Mouse (Mus musculus): ENCODE measurements around the gene Acadsb.

Acadsb gene

DNA sequence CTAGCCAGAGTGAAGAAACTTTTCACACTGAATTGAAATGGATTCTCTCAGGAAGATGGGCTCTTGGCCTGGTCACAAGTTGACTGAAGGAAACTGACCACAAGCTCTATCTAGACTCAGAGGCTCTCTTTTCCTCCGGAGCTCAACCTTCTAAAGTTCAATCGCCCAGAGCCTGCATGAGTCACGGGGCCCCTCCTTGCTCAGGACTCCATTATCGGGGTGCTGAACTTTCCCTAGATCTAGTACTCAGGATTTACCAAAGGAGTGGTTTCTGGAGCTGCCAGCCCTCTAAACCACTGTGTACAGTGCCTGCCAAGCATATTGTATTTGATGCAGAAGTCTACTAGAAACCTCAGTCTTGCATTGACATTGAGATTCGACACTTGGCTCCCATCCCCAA, 46.3 kb downstream of the Acadsb start:
- in situ Hi-C loops (cut with MboI, MseI): loop anchor here in 1 of 2 experiments (5.0 kb wide), 1 partner anchor 81 kb away; no protein-coding TSS in a partner anchor

DNA sequence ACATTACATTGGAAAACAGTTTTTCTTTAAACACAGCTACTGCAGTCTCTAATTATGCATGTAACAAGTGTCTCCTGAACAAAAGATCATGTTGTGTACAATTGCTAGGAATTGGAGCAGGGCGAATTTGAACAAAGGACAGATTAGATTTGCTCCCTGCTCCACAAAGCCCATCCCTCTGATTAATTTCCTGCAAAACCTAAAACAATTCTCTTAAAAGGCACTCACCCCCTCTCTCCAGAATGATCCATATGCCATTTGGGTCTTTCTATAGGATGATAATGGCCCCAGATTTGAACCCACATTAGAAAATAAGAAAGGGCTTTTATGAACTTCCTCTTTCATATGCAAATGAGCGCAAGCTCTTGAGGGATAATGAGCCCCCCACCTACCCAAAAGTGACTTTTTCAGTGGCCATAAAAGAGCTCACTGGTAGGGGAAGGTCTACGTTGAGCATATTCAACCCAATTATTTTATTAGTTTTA, 54.8 kb downstream of the Acadsb start:
- in situ Hi-C loops (cut with MboI, MseI): no loop called here

DNA sequence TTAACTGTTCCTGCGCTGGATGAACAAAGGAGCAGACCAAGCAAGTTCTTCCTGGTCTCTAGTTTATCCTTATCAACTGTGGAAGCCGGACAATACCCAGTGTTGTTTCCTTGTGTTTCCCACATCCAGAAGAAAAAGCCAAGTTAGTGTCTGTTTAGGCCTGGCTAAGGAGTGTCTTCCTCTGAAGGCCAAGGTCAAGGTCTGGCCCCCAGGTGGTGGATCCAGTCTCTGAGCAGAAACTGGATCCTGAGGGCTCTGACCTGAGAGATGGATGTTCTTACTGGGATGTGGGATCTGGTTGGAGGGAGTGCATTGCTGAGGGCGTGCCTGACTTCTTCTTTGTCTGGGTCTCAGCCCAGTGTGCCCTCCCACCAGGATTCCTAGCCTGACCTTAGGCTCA, 55.3 kb downstream of the Acadsb start:
- in situ Hi-C loops (cut with MboI, MseI): no loop called here

DNA sequence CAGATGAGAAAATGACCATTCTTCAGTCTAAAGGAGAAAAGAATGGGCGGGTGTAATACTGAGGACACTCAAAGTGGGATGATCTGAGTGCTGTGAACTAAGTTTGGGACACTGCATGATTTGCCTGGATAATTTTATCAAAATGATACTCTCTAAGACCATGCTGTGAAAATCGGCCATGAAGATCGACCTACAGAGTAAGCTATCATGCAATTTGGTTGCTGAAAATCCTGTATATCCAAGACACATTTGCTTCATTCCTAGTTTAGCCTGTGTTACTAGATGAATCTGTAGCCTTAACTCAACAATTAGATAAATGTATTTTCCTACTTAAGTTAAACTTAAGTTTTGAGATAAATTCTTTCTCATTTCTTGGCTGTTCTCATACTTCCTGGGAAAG, 56.9 kb downstream of the Acadsb start:
- in situ Hi-C loops (cut with MboI, MseI): no loop called here

DNA sequence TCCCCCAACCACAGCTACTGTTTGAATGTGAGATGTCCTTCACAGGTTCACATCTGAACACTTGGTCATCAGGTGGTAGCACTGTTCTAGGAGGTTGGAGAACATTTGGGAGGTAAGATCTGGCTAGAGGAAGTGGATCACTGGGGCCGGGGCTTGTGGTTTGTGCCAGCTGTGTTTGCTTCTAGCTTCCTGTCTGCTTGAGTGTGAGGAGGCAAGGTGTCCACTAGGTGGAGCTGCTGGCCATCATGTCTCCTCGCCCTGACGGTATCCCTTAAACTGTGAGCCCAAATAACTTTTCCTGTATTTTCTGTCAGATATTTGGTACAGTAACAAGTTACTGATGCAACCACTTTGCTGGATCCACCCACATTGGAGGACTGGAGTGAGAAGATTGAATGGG, 59.1 kb downstream of the Acadsb start:
- in situ Hi-C loops (cut with MboI, MseI): no loop called here

DNA sequence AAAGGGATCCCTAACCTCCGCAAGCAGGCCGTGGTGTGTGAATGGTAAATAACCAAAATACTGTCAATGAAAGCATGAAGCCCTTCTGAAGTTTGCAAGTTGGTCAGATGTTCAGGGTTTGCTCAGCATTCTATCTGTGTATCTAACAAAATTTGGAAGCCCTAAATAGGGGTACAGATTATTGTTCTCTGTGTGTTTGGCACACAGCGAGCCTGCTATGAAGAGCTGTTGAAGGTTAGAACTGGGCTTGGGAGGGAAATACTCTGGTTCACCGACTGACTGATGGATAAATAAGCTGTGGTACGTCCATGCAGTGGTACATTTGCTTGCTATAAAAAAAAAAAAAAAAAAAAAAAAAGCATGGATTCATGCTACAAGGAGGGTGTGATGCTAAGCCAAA, 61.1 kb downstream of the Acadsb start:
- in situ Hi-C loops (cut with MboI, MseI): loop anchor here in 1 of 2 experiments (5.0 kb wide), 1 partner anchor 39 kb away; no protein-coding TSS in a partner anchor

DNA sequence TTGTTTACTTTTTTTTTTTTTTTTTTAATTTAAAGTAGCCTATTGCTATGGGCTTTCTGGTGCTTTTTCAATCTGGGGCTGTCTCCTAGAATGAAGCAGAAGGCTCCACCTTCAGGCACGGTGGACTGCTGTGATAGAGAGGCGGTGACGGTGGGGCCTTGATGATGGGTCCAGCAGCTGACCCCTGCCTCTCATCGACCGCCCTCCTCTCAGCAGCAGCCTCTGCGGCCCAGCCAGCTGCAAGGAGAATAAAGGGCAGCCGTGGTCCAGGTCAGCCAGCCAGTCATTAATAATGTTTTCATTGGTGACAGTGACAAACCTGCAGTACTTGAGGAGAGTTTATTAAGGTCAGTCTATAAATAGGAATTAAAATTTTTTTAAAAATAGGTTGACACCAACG, 66.7 kb downstream of the Acadsb start:
- in situ Hi-C loops (cut with MboI, MseI): no loop called here

DNA sequence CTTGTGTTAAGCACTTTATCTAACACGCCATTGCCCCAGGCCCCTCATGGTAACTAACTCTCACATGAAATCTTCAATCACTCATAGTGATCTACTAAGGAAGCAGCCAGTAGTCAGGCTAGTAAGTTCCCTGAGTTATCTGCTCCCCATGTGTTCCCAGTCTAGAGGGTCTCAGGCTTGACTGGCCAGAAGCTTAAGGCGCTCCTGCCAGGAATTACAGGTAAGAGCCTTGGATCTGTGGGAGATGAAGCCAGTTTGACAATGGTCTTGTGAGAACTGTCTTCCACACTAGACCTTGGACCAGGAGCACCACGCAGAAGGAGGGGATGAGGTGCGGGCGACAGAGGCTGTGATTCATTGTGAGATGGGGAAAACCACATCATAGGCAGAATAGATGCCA, 68.0 kb downstream of the Acadsb start:
- in situ Hi-C loops (cut with MboI, MseI): no loop called here
